In genomic region chr2:180172152-180172551, GRCm38 (mm10) we compare ENCODE assay signal across 8 mouse cellular contexts. TPM values are rescaled to one million over a fixed set of nuclear protein-coding genes. Genes with fewer than 3 reads are reported as not detected.
DNase-seq lines count a peak whose midpoint lies in the region; ATAC-seq and TF ChIP-seq lines count a peak whose summit lies in the region.

No protein-coding gene starts in this region.

- no peak for ATAC-seq in hindbrain, embryonic 15.5 days (ENCODE audit: low FRiP score, low read depth)
- no peak for ATAC-seq in midbrain, postnatal 0 days (ENCODE audit: low FRiP score)

- peak overlapping the region; percentile 61 for H3K4me3 ChIP-seq in layer of hippocampus, adult 2 months
- H3K4me3 ChIP-seq in hindbrain, embryonic 15.5 days: peak overlapping the region; percentile 99
- peak overlapping the region; percentile 97 for H3K4me3 ChIP-seq in midbrain, postnatal 0 days (ENCODE audit: low read depth, low read length)

- peaks cover 32% of the 10 kb centered on the region for H3K36me3 ChIP-seq in hindbrain, embryonic 15.5 days
- peaks cover 32% of the 10 kb centered on the region for H3K36me3 ChIP-seq in midbrain, postnatal 0 days (ENCODE audit: insufficient read depth, low read length)

- WGBS in hindbrain, embryonic 15.5 days: 4% methylated on average over 9 of the region's 9 CpGs
- WGBS in midbrain, postnatal 0 days: 10% methylated on average over 8 of the region's 9 CpGs

- TF ChIP-seq CTCF in layer of hippocampus, adult 2 months (conservative IDR thresholded peaks at IDR 0.05): no peak
- TF ChIP-seq CTCF in midbrain, postnatal 0 days (IDR thresholded peaks at IDR 0.05): no peak

- H3K4me2 ChIP-seq in hindbrain, embryonic 15.5 days: peak overlapping the region; percentile 76
- H3K4me2 ChIP-seq in midbrain, postnatal 0 days (ENCODE audit: low read depth, low read length, poor library complexity, severe bottlenecking): peak overlapping the region; percentile 95

- peaks cover 29% of the 10 kb centered on the region for H3K4me1 ChIP-seq in hindbrain, embryonic 15.5 days (replicated peaks)
- peaks cover 7% of the 10 kb centered on the region; the same call in 1 of the 2 replicates for H3K4me1 ChIP-seq in midbrain, postnatal 0 days (ENCODE audit: insufficient read depth, low read length)

- no peaks in the 10 kb centered on the region for H3K27me3 ChIP-seq in hindbrain, embryonic 15.5 days
- H3K27me3 ChIP-seq in midbrain, postnatal 0 days (ENCODE audit: insufficient read depth, low read length): no peaks in the 10 kb centered on the region

- H3K9me3 ChIP-seq in hindbrain, embryonic 15.5 days: no peaks in the 10 kb centered on the region
- no peaks in the 10 kb centered on the region for H3K9me3 ChIP-seq in midbrain, postnatal 0 days (ENCODE audit: low read length)

- H3K9ac ChIP-seq in hindbrain, embryonic 15.5 days: peak overlapping the region; percentile 98
- H3K9ac ChIP-seq in midbrain, postnatal 0 days (replicated peaks; ENCODE audit: low read length, poor library complexity, severe bottlenecking): peak overlapping the region; percentile 95

- H3K27ac ChIP-seq in layer of hippocampus, adult 2 months: peak overlapping the region; percentile 98
- H3K27ac ChIP-seq in hindbrain, embryonic 15.5 days (replicated peaks): peak overlapping the region; percentile 96
- peak overlapping the region; percentile 98 for H3K27ac ChIP-seq in midbrain, postnatal 0 days (ENCODE audit: low read depth, low read length)

- no peak for DNase-seq in layer of hippocampus, adult 2 months (ENCODE audit: low spot score in 2 of 2)
- DNase-seq in layer of hippocampus, adult 8-10 months (ENCODE audit: low spot score in 2 of 2): no peak
- DNase-seq in cerebellum, adult 9-10 months: peak; percentile 68
- no peak for DNase-seq in midbrain, postnatal 0 days (ENCODE audit: low spot score)
- no peak for DNase-seq in adrenal gland, adult 8-10 months
- DNase-seq in spleen, postnatal 14 days (ENCODE audit: low spot score in 2 of 2): no peak
- DNase-seq in right cerebral cortex, postnatal 25 days: no peak

RNA-seq across cellular contexts. Expression of gene Adrm1, which starts 0.9 kb away (rescaled TPM):
- total RNA-seq in layer of hippocampus, adult 2 months (2021): 100 to 1,000 TPM; 105 to 108 TPM
- total RNA-seq in layer of hippocampus, adult 8-10 months (2022): 100 to 1,000 TPM in 3 of 4 experiments, 10 to 100 TPM in 1; 97.9 to 107 (median 104) TPM
- 189 and 207 TPM in 2 replicates for polyA plus RNA-seq in hindbrain, embryonic 15.5 days (2015; fragmentation: Nextera tagmentation; extraction: Ambion mirVana)
- 98.2 and 105 TPM in 2 replicates for total RNA-seq in midbrain, postnatal 0 days (2014; rRNA removed)
- 222 and 224 TPM in 2 replicates for polyA plus RNA-seq in midbrain, postnatal 0 days (2015; fragmentation: Nextera tagmentation; extraction: Ambion mirVana)
- total RNA-seq in adrenal gland, adult 8-10 months (2022): 100 to 1,000 TPM; 158 to 178 (median 163) TPM

RNA-seq across cellular contexts. Expression of gene Osbpl2, which starts 53.0 kb away (rescaled TPM):
- 10 to 100 TPM; 46.0 to 49.2 TPM for total RNA-seq in layer of hippocampus, adult 2 months (2021)
- 10 to 100 TPM; 49.3 to 57.5 (median 52.7) TPM for total RNA-seq in layer of hippocampus, adult 8-10 months (2022)
- 71.0 and 72.7 TPM in 2 replicates for polyA plus RNA-seq in hindbrain, embryonic 15.5 days (2015; fragmentation: Nextera tagmentation; extraction: Ambion mirVana)
- 52.6 and 67.5 TPM in 2 replicates for total RNA-seq in midbrain, postnatal 0 days (2014; rRNA removed)
- polyA plus RNA-seq in midbrain, postnatal 0 days (2015; fragmentation: Nextera tagmentation; extraction: Ambion mirVana): 64.9 and 70.3 TPM in 2 replicates
- total RNA-seq in adrenal gland, adult 8-10 months (2022): 10 to 100 TPM; 41.8 to 61.6 (median 48.6) TPM

RNA-seq across cellular contexts. Expression of gene Lama5, which starts 53.5 kb away (rescaled TPM):
- 1 to 10 TPM; 6.9 to 8.9 TPM for total RNA-seq in layer of hippocampus, adult 2 months (2021)
- total RNA-seq in layer of hippocampus, adult 8-10 months (2022): 10 to 100 TPM in 2 of 4 experiments, 1 to 10 TPM in 2; 7.6 to 11.7 (median 10.2) TPM
- 2.5 and 3.5 TPM in 2 replicates for polyA plus RNA-seq in hindbrain, embryonic 15.5 days (2015; fragmentation: Nextera tagmentation; extraction: Ambion mirVana)
- 5.9 and 8.9 TPM in 2 replicates for total RNA-seq in midbrain, postnatal 0 days (2014; rRNA removed)
- polyA plus RNA-seq in midbrain, postnatal 0 days (2015; fragmentation: Nextera tagmentation; extraction: Ambion mirVana): 1.8 and 1.9 TPM in 2 replicates
- total RNA-seq in adrenal gland, adult 8-10 months (2022): 10 to 100 TPM; 27.7 to 97.1 (median 46.8) TPM
